Mouse (Mus musculus) heart, postnatal 0 days (tissue): ENCODE data around the gene Tnc.

ENCODE experiments used
- CTCF ChIP-seq: IDR thresholded peaks from 2 replicates; pipeline ENCODE4 v1.5.1; 2016; ENCODE audit warnings: antibody characterized with exemption, control low read depth, low read depth
- EP300 ChIP-seq: IDR thresholded peaks from 2 replicates; pipeline ENCODE4 v1.6.1; 2016; ENCODE audit warnings: antibody characterized with exemption, low read depth

- no peak for TF ChIP-seq CTCF
- no peak for TF ChIP-seq EP300
These were observed 12.0 kb upstream of the Tnc start for GRCm38 (mm10) chr4:64058856-64059231.
